Mouse (Mus musculus) embryonic facial prominence, embryonic 13.5 days (tissue): ENCODE measurements around the gene Nebl. TPM values are rescaled to one million over a fixed set of nuclear protein-coding genes. Genes with fewer than 3 reads are reported as not detected.

ENCODE experiments used
- ATAC-seq: fragments of 200-750 bp; cut with Nextera tagmentation; 2 replicates; pipeline ENCODE4 v1.8.0; 2017; ENCODE audit warnings: low read depth; ENCODE audit not compliant: insufficient number of reproducible peaks, insufficient read depth, low FRiP score, low TSS enrichment
- H3K27ac ChIP-seq: fragments of 300-500 bp; sonication (generic); 2 replicates; pipeline ENCODE4 v1.5.1; 2015; ENCODE audit warnings: moderate library complexity, mild to moderate bottlenecking, inconsistent platforms
- H3K27me3 ChIP-seq: fragments of 300-500 bp; sonication (generic); 2 replicates; pipeline ENCODE4 v1.6.1; 2015; ENCODE audit warnings: mild to moderate bottlenecking, inconsistent platforms
- H3K36me3 ChIP-seq: fragments of 300-500 bp; sonication (generic); 2 replicates; pipeline ENCODE4 v1.6.1; 2015; ENCODE audit warnings: mild to moderate bottlenecking, inconsistent platforms
- H3K4me1 ChIP-seq: fragments of 300-500 bp; sonication (generic); 2 replicates; pipeline ENCODE4 v1.6.1; 2015; ENCODE audit warnings: inconsistent platforms
- H3K4me2 ChIP-seq: fragments of 300-500 bp; sonication (generic); 2 replicates; pipeline ENCODE4 v1.6.1; 2015; ENCODE audit warnings: moderate library complexity, mild to moderate bottlenecking, inconsistent platforms
- H3K4me3 ChIP-seq: fragments of 300-500 bp; sonication (generic); 2 replicates; pipeline ENCODE4 v1.5.1; 2015; ENCODE audit warnings: mild to moderate bottlenecking, inconsistent platforms
- H3K9ac ChIP-seq: fragments of 300-500 bp; sonication (generic); 2 replicates; pipeline ENCODE4 v1.6.1; 2015; ENCODE audit warnings: mild to moderate bottlenecking, inconsistent platforms
- H3K9me3 ChIP-seq: fragments of 300-500 bp; sonication (generic); 2 replicates; pipeline ENCODE4 v1.6.1; 2016; ENCODE audit warnings: inconsistent platforms
- WGBS: fragments of 180-500 bp; shearing (Covaris S2); methylation state at CpG from one replicate; pipeline ENCODE4 v1.1.7; 2015; ENCODE audit warnings: mixed read lengths; 5-methylcytosine and 5-hydroxymethylcytosine counted together
- polyA plus RNA-seq: library from polyadenylated mRNA; unstranded; fragments of >200 nt; fragmentation: Nextera tagmentation; extraction: Ambion mirVana; gene quantifications from 2 replicates; pipeline ENCODE4 v1.2.1, GENCODE M21; 2015

The Nebl gene
- polyA plus RNA-seq, 1 experiment from 2014 or later: 16.2 TPM

DNA sequence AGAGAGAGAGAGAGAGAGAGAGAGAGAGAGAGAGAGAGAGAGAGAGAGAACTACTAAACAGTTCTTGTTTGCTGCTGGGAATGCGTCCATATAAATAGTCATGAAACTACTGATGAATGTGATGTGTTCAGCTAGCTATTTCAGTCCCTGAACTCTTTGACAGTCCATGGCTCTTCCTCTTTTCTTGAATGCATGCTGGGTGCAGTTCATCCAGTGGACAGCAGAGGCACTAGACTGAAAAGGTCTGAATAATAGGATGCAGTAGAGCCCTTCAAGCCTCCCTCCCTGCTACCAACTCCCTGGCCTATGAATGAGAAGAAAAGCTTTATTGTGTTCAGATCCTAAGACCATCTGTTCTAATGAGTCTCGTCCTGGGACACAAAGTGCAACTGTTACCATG, 223.9 kb downstream of the Nebl start:
- Histone ChIP-seq H3K36me3 (no peaks in the 10 kb centered on the region), H3K4me1 (no peaks in the 10 kb centered on the region), H3K27me3 (no peaks in the 10 kb centered on the region), H3K9me3 (no peaks in the 10 kb centered on the region), H3K9ac (no peak overlapping the region), H3K27ac (no peak overlapping the region), H3K4me3 (no peak overlapping the region), H3K4me2 (no peak overlapping the region)
- WGBS: 87% methylated on average over 2 of the region's 2 CpGs
- ATAC-seq: no peak

DNA sequence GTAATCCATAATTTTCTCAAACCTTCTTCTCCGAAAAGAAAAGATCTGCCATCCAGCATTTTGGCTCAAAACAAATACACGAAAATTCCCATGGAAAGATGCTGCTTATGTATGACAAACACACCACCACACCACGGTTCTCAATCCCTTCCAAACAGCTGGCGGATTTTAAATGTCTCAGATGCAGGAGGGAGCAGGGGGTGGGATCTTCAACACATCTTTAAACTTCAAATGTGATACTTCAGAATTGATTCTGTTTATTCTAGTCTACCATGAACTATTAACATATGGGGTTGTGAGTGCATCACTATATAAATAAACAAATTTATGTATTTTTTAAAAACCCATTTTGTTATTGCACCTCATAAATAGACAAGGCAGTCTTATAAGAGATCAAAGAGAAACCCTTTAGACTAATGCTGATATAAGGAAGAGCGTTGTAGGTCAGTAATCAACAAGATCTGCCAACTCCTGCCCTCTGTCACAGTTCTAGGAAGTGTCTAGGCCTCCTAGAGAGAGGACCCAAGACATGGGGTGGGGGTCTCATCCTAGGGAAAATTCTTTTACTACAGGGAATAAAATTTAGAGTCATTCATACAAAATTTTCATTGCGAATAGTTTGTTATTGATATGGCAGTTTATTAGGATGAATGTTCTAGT, 227.0 kb downstream of the Nebl start:
- 86% methylated on average over 6 of the region's 6 CpGs for WGBS
- H3K27me3 ChIP-seq: no peaks in the 10 kb centered on the region
- no peaks in the 10 kb centered on the region for H3K4me1 ChIP-seq

DNA sequence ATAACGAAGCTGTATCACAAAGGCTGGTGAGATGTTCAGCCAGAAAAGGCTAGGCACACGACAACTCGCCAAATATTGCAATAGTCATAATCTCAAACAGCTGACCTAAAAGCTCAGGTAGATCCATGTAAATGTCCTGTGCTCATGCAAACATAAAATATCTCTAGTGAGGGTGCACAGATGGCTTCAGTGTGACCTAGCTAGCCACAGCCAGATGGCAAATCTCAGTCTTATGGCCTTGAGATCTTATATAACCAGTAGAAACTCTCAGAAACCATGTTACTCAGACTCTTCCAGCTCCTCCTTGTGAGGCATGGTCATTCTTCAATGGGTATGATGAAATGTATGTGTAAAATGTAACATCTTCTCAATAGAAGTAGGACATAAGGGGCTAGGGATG, 230.2 kb downstream of the Nebl start:
- Histone ChIP-seq H3K4me2 (no peak overlapping the region), H3K9ac (no peak overlapping the region)
- WGBS: 89% methylated on average over 3 of the region's 3 CpGs

More for the DNA sequence above, 227.0 kb downstream of the Nebl start:
- H3K9me3 ChIP-seq: no peaks in the 10 kb centered on the region
- no peak overlapping the region for H3K4me2 ChIP-seq
- no peak overlapping the region for H3K27ac ChIP-seq
- ATAC-seq: no peak
- no peaks in the 10 kb centered on the region for H3K36me3 ChIP-seq
- H3K4me3 ChIP-seq: no peak overlapping the region
- H3K9ac ChIP-seq: no peak overlapping the region

DNA sequence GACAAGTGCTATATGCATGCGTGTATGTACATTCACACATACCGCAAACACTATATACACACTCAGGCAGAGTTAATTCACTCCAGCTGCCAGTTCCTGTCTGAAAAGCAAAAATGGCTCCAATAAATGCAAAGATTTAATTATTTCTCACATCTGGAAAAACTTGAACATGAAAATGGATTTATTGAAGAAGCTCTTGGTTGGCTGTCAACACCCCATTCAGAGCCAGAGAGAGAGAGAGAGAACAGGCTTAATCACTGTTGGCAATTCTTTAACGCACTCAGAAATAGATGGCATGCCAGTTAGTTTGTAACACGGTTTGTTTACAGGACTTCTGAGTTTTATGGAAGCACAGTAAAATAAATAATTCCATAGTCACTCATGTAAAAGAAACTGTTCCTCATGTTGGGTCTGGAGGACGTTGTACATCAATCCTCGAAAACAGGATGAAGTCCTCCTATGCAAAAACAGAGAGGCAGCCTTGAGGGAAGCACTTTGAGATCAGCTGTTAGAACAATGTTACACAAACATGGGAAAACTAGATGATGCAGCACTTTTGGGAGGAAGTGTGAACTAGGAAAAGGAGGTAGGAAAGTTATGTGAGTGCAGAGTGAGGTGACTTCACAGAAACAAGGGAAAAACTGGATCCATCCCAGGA, 265.6 kb downstream of the Nebl start:
- ATAC-seq: no peak
- WGBS: 52% methylated on average over 6 of the region's 6 CpGs
- no peaks in the 10 kb centered on the region for H3K27me3 ChIP-seq
- H3K4me2 ChIP-seq: no peak overlapping the region
- no peak overlapping the region for H3K4me3 ChIP-seq
- no peak overlapping the region for H3K9ac ChIP-seq
- H3K36me3 ChIP-seq: no peaks in the 10 kb centered on the region
- peaks cover 4% of the 10 kb centered on the region; the same call in 1 of the 2 replicates for H3K4me1 ChIP-seq
- no peak overlapping the region for H3K27ac ChIP-seq
- no peaks in the 10 kb centered on the region for H3K9me3 ChIP-seq

More for the DNA sequence above, 230.2 kb downstream of the Nebl start:
- H3K4me3 ChIP-seq: no peak overlapping the region
- no peak for ATAC-seq
- no peak overlapping the region for H3K27ac ChIP-seq
- H3K27me3 ChIP-seq: no peaks in the 10 kb centered on the region
- no peaks in the 10 kb centered on the region for H3K36me3 ChIP-seq
- H3K9me3 ChIP-seq: no peaks in the 10 kb centered on the region
- H3K4me1 ChIP-seq: no peaks in the 10 kb centered on the region

DNA sequence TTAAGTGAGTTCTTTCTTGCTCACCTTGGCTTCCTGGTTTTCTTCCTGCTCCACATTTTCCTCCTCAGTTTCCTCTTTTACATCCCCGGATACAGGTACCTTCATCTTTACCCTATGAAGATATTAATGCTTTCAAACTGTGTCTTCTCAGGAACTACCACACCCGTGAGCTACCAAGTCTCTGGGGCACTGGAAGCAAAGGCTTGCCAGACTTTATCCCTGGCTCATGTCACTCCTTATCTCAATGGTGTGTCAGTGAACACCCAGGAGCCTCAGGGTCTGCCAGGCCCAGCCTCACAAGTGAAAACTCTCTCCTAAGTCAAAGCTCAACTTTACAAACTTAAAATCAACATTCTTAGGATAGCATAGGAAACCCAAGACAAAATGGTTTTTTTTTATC, 270.8 kb downstream of the Nebl start:
- H3K27me3 ChIP-seq: no peaks in the 10 kb centered on the region
- 79% methylated on average over 2 of the region's 2 CpGs for WGBS

DNA sequence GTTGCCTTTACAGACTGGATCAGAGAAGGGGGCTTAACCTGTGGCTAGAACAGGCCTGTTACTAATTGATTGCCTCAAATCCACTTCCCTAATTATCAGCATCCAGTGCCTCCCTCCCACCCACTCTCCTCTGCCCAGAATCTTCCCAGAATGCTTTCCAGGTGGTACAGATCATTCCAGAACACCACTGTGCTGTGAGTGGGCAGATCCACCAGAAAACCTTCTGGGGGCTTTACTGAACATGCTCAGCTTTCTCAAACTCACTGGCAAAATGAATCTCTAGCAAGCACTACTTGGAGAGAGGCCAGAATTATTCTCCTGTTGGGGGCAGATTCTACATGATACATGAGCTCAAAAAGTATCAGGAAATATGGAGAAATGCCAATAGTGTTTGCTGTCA, 277.6 kb downstream of the Nebl start:
- no peaks in the 10 kb centered on the region for H3K4me1 ChIP-seq
- no peaks in the 10 kb centered on the region for H3K27me3 ChIP-seq
- no peaks in the 10 kb centered on the region for H3K9me3 ChIP-seq
- no peak for ATAC-seq
- no peak overlapping the region for H3K4me2 ChIP-seq
- no peak overlapping the region for H3K9ac ChIP-seq
- no peaks in the 10 kb centered on the region for H3K36me3 ChIP-seq
- H3K4me3 ChIP-seq: no peak overlapping the region
- no peak overlapping the region for H3K27ac ChIP-seq

More for the DNA sequence above, 270.8 kb downstream of the Nebl start:
- Histone ChIP-seq H3K4me1 (no peaks in the 10 kb centered on the region), H3K4me2 (no peak overlapping the region), H3K27ac (no peak overlapping the region), H3K9me3 (no peaks in the 10 kb centered on the region), H3K4me3 (no peak overlapping the region), H3K36me3 (no peaks in the 10 kb centered on the region), H3K9ac (no peak overlapping the region)
- ATAC-seq: no peak

DNA sequence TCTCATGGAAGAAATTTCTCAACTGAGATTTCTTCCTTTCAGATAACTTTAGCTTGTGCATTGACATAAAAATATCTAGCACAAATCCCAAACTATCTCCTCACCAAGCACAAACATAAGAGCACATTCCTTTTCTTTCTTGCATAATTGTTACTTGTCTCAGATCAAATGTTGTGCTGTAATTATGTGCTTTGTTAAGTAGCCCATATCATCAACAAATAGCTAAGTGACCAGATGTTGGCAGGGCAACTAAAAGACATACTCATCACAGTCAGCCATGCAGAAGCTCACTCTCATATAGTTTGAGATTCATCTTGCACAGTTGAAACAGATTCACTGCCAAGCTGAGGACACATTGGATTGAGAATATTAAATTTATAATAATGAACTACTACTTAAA, 282.9 kb downstream of the Nebl start:
- no peak overlapping the region for H3K4me2 ChIP-seq
- H3K9ac ChIP-seq: no peak overlapping the region
- no peaks in the 10 kb centered on the region for H3K9me3 ChIP-seq
- no peak overlapping the region for H3K4me3 ChIP-seq
- H3K27ac ChIP-seq: no peak overlapping the region
- H3K4me1 ChIP-seq: no peaks in the 10 kb centered on the region
- H3K27me3 ChIP-seq: no peaks in the 10 kb centered on the region
- ATAC-seq: no peak
- no peaks in the 10 kb centered on the region for H3K36me3 ChIP-seq

DNA sequence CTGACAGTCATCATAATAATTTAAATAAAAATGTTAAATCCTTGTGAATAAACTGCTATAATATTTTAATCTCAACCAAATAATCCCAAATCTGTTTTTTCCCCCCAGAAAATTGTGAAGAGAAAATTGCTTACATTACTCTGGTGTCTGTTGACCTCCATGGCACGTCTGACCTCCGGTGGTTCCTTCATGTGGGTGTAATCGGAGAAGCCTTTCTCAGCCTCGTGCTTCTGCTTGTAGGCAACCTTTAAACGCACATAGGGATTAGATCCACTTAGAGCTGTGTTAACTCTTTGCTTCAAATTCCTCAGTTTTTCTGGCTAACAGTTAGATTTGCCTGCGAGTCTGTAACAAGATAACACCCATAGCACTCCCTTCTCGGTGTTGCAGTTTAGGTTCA, 287.7 kb downstream of the Nebl start:
- Histone ChIP-seq H3K4me2 (no peak overlapping the region), H3K36me3 (no peaks in the 10 kb centered on the region), H3K27ac (no peak overlapping the region), H3K4me1 (no peaks in the 10 kb centered on the region), H3K4me3 (no peak overlapping the region), H3K9me3 (no peaks in the 10 kb centered on the region), H3K27me3 (peaks cover 5% of the 10 kb centered on the region; the same call in 1 of the 2 replicates), H3K9ac (no peak overlapping the region)
- WGBS: 7% methylated on average over 7 of the region's 7 CpGs
- no peak for ATAC-seq

DNA sequence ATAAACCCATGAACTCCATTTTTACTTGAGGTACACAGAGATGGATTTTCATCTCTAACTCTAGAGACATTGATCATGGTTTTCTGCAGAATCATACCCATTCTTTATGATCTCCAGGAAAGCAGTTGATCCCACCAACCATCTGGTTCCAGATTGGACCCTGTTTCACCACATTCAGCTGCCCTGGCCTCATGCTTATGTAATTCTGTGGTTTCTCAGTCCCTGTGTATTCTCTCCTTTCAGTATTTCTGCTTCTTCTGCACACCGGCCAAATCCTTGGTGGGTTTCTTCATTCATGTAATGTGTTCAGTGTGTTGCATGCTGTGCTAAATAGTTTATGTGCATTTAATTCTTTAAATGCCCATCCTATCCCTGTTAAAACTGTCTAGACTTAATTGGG, 292.9 kb downstream of the Nebl start:
- no peak for ATAC-seq
- Histone ChIP-seq H3K4me1 (no peaks in the 10 kb centered on the region), H3K27me3 (peaks cover 8% of the 10 kb centered on the region; the same call in 1 of the 2 replicates), H3K27ac (no peak overlapping the region), H3K9me3 (no peaks in the 10 kb centered on the region), H3K36me3 (no peaks in the 10 kb centered on the region), H3K9ac (no peak overlapping the region), H3K4me3 (no peak overlapping the region), H3K4me2 (no peak overlapping the region)
- 67% methylated on average over 1 of the region's 1 CpGs for WGBS

DNA sequence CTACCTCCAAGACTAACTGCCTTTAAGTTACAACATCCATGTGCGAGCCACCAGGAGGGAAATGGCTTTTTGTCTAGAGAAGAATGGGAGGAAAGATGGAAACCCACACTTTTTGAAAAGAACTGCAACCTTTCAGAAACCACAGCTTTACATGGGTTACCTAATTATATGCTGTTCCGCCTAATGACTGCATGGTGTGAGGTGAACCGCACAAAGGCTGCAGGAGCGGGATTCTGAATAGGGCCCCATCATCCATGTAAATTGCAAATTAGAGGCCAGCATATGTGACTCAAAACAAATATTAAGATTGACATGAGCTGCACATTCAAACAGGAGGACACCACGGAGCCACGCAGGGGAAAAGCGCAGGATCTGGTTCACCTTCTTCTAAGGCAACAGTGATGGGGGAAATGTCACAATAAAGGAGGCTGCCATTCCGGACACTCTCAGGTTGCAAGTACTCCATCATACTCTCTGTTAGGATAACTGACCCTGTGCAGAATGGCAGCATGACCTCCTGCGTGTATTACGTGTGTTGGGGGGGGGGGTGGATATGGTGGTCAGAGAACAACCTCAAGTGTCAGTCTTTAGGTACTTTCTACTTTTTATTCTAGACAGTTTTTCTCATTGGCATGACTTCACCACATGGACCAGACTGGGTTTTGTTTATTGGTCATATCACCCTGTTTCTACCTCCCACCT, 294.4 kb downstream of the Nebl start:
- Histone ChIP-seq H3K4me3 (no peak overlapping the region), H3K27ac (no peak overlapping the region), H3K4me1 (no peaks in the 10 kb centered on the region), H3K27me3 (peaks cover 8% of the 10 kb centered on the region; the same call in 1 of the 2 replicates), H3K4me2 (no peak overlapping the region), H3K9ac (no peak overlapping the region), H3K9me3 (no peaks in the 10 kb centered on the region), H3K36me3 (no peaks in the 10 kb centered on the region)
- 65% methylated on average over 10 of the region's 10 CpGs for WGBS
- no peak for ATAC-seq

DNA sequence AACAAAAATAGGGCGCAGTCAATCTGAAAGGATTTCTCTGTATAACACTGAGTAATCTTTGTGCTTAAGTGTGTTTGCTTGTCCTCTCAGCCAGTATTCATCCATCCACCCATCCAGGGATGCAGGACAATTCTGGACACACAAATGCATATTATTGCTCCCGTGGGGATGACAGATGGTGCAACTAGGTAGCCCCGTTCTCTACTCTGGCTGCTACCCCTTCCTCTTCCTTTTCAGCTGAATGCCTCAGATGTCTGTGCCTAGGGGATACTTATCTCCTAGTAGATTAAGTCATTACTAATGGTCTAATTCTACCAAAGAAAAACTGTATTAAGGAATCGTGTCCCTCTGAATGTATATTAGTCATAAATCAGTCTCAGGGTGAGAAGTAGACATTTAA, 296.0 kb downstream of the Nebl start:
- Histone ChIP-seq H3K4me1 (no peaks in the 10 kb centered on the region), H3K4me2 (no peak overlapping the region), H3K27ac (no peak overlapping the region), H3K27me3 (peaks cover 8% of the 10 kb centered on the region; the same call in 1 of the 2 replicates), H3K9ac (no peak overlapping the region), H3K4me3 (no peak overlapping the region), H3K36me3 (no peaks in the 10 kb centered on the region), H3K9me3 (no peaks in the 10 kb centered on the region)
- WGBS: 83% methylated on average over 4 of the region's 4 CpGs
- ATAC-seq: no peak

DNA sequence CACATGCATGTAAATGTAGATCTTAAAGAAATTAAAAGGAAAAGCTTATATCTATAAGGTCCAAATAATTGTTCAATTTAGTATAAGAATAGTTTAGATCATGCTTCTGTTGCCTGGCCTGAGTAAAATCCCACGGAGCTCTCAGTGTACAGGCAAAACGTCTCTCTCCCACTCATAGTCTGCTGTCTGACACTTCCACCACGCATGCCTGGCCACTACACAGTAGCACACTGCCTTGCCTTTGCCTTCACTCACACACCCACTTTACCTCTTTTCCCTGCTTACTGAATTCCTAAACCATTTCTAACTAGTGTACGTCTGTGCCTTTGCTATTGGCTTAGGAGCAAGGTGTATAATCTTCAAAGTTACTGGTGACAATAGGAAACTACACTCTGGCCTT, 302.2 kb downstream of the Nebl start:
- Histone ChIP-seq H3K4me2 (no peak overlapping the region), H3K27ac (no peak overlapping the region), H3K27me3 (no peaks in the 10 kb centered on the region), H3K4me1 (no peaks in the 10 kb centered on the region), H3K36me3 (no peaks in the 10 kb centered on the region), H3K4me3 (no peak overlapping the region), H3K9ac (no peak overlapping the region), H3K9me3 (no peaks in the 10 kb centered on the region)
- ATAC-seq: no peak
- WGBS: 83% methylated on average over 4 of the region's 4 CpGs
